Mouse (Mus musculus) Muller cell, postnatal 12 days (primary cell): Measurements from ENCODE around the gene Ubap1l.

Source experiments
- DNase-seq: peaks from one replicate; pipeline ENCODE4 v3.0.0-alpha.2; 2015; ENCODE audit errors: inconsistent ontology term

The Ubap1l gene

DNA sequence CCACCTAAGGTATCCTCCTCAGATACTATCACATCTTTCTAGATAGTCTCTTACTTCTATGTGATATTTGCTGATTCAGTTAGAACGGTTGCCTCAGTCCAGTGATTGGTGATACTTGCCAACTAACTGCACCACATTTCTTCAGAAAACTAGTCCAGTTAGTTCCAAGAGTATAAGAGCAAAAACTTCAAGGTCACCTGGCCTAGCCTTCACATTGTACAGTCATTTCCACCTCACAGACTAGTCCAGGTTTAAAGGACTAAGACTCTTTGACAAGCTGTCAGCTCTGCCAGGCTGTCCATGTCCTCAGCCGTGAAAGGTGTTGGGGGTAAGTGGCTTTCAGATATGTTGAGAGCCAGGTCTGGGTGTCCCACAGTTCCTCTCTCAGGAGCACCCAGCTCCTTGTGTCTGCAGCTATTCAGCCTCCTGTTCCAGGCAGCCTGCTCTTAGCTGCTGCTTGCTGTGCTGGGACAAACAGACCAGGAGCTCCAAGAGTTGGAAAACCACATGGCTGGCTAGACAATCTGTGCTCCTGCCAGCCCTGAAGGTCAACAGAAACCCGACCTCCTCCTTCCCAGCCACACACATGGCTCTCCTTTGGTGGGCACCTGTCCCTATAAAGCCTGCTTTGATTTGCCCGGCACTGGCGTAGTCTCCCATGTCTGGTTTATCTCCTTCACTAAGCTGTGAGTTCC, 13.8 kb downstream of the Ubap1l start:
- DNase-seq, result no peak

GRCm38 (mm10) chr9:65375163-65375934, 14.5 kb downstream of the Ubap1l start:
- DNase-seq, result no peak

DNA sequence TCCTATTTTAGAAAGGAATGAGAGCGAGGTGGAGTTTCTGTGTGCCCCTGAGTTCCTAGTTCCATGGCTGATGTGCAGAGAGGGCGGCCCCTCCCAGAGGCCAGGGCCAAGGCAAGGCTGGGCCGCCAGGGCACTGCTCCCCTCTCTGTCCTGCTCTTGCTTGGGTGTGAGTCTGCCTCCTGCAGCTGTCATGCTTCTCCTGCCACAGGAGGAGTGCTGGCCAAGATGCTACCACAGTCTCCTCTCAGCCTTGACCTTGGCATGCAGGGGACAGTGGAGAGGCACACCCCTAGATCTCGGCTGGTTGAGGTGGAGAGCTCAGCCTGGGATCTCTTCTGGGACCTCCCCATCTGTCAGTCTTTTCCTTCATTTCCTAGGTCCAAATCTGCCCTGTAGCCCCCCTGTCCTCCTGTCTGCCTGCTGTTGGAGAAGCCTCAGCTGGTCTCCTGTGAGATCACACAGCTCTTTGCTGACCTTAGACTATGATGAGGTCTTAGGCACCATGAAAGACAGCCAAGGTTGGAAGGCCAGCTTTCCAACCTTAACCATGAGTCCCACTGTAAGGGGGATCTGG, 20.3 kb downstream of the Ubap1l start:
- DNase-seq, result no peak

GRCm38 (mm10) chr9:65382031-65382750, 21.4 kb downstream of the Ubap1l start:
- DNase-seq, result no peak

DNA sequence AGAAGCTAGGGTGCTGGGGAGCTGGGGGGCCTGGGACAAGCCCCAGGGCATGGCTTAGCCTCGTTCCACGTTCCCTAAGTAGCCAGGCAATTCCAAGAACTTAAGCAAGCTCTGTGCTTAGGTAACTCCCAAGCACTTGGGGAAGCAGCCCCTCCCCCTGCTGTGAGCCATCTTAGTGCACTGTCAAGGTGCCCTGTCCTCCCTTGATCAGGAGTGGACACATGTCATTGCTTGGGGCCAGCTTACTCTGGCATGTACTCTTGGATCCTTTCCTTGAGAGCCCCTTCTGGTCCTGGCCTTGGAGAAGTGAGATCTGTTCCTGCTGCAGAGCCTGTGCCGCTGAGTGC, 21.9 kb downstream of the Ubap1l start:
- no peak for DNase-seq

- peak; percentile 22 for DNase-seq
These were observed 23.4 kb downstream of the Ubap1l start for GRCm38 (mm10) chr9:65384276-65384675.

DNA sequence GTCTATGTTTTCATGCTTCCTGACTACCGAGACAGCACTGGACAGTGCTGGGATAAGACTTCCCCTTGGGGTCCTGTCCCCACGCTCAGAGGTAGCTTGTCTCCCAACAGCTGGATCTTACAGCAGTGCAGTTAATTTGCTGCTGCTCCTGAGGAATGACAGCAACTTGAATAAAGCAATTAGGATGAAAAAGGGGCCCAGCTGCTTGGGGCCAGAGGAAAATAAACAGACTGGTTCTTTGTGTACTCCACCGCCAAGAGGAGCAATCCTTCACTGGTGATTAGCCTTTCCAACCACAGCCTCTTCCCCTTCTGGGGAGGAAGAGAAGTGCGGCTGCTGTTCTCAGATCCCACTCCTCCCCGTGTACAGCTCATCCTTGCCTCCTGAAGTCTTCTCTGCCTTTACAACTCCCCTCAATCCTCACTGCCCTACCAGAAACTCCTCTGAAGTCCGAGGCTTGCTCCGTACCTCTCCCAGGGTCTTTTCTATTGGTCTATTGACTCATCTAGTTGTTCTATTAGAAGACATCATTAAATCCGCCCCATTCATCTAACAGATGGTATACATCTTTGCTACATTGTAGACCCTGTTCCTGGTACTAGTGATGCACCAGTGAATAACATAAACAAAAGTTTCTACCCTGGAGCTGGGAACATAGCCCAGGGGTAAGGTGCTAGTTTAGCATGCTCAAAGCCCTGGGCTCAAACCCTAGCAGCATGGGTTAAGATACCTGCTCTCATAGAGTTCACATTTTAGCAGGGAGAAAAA, 25.7 kb downstream of the Ubap1l start:
- DNase-seq, result no peak

DNA sequence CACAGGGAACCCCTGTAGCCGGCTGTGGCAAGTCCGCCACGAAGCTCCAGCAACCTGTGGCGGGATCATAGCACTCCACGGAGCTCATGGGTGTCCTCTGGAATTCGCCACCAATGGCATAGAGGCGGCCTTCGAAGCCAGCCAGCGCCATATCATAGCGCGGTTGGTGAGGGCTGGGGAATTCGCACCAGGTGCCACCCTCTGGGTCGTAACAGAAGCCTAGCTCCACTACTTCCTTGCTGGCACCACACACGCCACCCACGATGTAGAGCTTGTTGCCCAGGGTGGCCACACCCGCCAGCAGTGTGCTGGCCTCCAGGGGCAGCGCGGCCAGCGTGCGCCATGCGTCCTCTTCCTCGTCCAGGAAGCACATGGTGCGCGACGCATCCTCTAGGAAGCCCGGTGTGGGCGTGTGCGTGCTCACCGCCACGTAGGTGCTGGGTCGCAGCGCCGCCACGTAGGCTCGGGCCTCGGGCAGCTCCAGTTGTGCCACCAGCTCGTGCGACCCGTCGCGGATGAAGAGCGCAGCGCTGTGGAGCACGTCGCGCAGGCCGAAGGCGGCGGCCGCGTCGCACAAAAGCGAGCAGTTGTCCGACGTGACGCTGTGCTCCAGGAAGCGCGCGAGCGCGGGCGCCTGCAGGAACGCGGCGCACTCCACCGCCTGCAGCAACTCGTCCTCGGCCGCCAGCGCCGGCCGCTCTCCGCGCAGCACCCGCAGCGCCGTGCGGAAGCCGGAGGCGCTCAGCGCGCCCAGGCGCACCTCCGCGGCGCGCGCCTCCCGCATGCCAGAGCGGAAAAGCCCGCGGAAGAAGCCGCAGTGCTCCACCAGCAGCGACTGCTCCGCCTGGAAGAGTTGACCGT, 30.1 kb downstream of the Ubap1l start:
- DNase-seq, result peak; percentile 19

GRCm38 (mm10) chr9:65391613-65391964, 30.7 kb downstream of the Ubap1l start, which contains the start of gene Kbtbd13:
TSS of gene Kbtbd13 (minus strand) at chr9:65391652.
- no peak for DNase-seq

GRCm38 (mm10) chr9:65392638-65393364, 32.0 kb downstream of the Ubap1l start:
- DNase-seq, result peak; percentile 46

DNA sequence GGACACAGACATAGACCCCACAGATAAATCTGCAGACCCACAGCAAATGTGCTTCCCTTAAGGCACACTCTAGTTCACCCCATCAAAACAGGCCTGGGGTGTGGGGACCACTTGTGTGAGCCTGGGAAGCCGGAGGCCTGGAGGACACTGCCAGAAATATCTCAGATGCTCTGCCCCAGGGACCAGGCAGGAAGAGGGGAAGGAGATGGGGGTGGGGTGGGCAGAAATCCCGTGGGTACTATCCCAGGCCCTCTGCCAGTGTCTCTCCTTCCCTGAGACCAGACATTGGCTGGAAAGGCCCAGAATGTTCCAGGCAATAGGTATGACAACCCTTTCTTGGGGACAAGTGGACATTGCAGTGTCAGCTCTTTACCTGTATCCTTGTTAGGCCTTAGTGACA, 32.8 kb downstream of the Ubap1l start:
- no peak for DNase-seq

DNA sequence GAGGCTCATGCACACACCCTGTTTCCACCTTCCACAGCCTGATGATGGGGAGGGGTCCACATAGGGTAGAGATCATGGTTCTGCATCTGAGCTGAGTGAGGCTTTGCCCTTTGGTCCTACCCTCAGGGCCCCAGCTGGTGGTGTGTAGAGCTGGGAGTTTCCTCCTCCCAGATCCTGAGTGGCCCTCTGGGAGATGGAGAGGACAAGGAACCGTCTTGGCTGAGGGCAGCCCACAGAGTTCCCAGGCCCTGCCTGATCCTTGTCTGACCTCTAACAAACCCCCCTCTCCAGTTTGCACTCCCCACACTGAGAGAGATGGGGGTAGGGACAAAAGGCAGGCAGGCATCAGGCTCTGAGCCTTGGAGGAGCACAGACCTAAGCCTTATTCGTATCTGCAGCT, 33.5 kb downstream of the Ubap1l start:
- DNase-seq, result no peak

DNA sequence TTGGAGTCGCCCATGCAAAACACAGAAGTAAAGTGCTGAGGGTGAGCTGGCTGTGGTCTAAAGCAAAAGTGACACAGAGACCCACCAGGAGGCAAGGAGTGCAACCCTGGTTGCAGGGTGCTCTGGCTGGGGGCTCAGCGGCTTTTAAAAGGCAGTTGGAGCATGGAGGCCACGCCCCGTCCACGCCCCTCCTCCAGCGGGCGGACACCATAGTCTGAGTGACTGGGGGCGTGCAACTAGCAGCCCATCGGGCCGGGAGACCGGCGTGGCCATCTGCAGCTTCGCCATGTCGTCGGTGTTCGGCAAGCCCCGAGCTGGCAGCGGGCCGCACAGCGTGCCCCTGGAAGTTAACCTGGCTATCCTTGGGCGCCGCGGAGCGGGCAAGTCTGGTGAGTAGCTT, 37.4 kb downstream of the Ubap1l start, which contains the start of gene Rasl12:
Gene Rasl12, plus strand, starts transcription at position 228 of the 400 bp plus-strand sequence.
- peak; percentile 82 for DNase-seq

DNA sequence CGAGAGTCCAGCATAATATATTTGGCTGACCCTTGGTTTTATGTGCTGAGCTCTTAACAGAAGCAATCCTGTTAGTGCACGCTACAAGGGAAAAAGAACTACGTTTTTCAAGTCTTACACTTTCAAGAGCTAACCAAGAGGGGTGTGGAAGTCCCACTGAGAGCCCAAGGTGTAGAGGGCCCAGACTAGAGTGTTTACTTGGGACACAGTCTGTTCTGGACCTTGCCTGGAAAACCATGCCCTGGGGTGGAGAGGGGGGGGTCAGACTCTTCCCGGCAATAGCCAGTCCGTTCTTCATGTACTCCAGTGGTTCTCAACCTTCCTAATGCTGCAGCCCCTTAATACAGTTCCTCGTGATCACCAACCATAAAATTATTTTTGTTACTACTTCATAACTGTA, 39.1 kb downstream of the Ubap1l start:
- no peak for DNase-seq

DNA sequence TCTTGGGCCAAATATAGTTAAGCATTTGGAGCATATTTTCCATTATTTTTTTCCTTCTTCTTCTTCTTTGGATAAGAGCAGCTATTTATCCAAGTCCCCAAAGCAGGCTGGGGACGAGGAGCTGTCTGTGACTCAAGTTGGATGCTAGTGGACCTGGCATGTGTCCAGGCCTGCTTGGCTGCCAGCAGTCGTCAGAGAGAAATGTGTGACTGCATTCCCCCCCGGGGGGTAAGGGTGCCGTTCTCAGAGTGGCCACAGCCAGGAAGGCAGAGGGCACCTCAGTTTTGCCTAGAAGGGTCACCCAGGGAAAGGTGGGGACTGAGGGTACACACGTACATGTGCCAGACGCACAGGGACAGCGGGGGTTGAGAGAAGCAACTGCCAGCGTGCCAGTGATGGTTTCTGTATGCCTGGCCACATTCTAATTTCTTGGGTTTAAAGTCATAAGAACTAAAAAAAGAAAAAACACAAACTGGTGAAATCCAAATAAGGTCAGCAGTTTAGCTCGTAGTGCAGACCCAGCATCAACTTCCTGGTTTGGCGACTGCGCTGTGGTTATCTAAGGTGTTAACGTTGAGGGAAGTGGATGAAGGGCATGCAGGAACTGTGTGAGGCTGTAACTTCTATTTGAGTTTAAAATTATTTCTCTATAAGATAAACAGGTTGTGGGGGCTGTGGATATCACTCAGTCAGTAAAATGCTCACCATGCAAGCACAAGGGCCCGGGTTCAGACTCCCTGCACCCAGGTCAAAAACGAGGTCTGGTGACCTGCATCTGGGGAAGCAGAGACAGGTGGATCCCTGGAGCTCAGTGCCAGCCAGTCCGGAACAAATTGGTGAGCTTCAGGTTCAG, 43.7 kb downstream of the Ubap1l start:
- peak; percentile 83 for DNase-seq

DNA sequence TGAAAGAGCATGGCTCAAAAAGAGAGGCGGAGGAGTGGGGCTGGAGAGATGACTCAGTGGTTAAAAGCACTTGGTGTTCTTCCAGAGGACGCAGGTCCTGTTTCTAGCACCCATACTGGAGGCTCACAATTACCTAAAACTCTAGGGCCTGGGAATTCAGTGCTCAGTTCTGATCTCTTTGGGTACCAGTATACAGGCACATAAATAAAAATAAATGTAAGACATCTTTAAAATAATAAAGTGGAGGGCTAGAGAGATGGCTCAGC, 44.3 kb downstream of the Ubap1l start:
- no peak for DNase-seq

- DNase-seq, result no peak
These were observed 46.5 kb downstream of the Ubap1l start for GRCm38 (mm10) chr9:65407327-65407726.

GRCm38 (mm10) chr9:65407861-65408260, 47.0 kb downstream of the Ubap1l start:
- DNase-seq, result no peak

DNA sequence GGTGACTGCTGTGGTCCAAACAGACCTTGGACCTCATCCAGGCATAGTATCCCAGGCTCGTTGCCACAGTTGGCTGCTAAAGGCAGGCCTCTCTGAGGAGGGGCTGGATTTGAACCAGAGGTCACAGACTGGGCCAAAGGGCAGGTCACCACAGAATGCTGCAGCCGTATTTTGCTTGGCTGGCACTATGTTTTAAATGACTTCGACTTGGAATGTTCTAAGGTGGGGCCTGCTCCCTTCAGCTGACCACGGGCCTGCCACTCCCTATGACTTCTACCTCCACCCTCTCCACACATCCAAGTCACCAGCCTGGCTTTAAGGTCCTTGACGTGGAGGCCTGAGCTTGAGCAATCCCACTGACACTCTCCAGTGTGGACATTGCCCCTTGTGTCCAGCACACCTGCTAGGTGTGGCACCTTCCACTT, 48.0 kb downstream of the Ubap1l start:
- no peak for DNase-seq
